Mouse (Mus musculus) E14TG2a.4 (cell line): ENCODE data around the gene AC124502.3.

Experiments
- CTCF ChIP-seq: conservative IDR thresholded peaks from 2 replicates; pipeline ENCODE4 v1.5.1; 2014; ENCODE audit warnings: low read length
- POU5F1 ChIP-seq: IDR thresholded peaks from 2 replicates; pipeline ENCODE4 v1.6.1; 2014; ENCODE audit warnings: low read length, borderline replicate concordance

DNA sequence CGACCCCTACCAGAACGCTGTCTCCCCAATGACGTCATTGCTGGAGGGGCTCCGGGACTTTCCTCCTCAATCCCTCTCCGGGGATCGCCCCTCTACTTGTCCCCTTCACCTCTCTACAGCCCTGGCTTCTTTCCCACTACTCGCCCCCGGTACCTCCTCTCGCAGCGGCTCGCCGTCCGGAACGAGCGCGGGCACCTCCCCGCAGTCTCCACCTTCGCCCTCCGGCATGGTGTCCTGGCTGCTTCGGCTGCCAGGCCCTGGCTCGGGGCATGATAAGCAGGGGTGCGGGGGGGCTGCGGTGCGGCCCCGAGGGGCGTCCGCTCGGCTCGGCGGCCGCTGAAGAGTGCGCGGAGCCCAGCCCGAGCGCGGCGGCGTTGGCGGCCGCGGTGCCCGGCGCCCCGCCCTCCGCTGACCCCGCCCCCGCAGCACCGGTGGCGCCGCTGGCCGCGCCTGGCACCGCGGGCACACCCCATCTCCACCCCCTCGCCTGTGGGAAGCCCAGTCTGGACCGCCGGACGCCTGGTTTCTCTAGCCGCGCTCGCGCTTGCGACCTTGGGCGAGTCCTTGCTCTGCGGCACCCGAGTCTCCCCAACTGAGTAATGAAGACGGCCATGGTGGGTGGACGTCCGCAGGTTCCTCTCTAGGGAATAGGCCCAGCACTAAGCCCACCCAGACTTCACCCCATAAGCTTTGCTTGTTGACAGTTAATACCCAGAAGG, 46.6 kb downstream of the AC124502.3 start, which contains the start of gene Tmem151a:
- TF ChIP-seq POU5F1 (no peak), CTCF (no peak)
